Mouse (Mus musculus) frontal cortex, adult (tissue): ENCODE data around the gene Zfp217.

Experiments used
- ATAC-seq: cut with Nextera tagmentation; 2 replicates; pipeline ENCODE4 v1.9.2; 2017; ENCODE audit warnings: mild to moderate bottlenecking, moderate library complexity, mixed read lengths; ENCODE audit not compliant: low TSS enrichment

The Zfp217 gene

DNA sequence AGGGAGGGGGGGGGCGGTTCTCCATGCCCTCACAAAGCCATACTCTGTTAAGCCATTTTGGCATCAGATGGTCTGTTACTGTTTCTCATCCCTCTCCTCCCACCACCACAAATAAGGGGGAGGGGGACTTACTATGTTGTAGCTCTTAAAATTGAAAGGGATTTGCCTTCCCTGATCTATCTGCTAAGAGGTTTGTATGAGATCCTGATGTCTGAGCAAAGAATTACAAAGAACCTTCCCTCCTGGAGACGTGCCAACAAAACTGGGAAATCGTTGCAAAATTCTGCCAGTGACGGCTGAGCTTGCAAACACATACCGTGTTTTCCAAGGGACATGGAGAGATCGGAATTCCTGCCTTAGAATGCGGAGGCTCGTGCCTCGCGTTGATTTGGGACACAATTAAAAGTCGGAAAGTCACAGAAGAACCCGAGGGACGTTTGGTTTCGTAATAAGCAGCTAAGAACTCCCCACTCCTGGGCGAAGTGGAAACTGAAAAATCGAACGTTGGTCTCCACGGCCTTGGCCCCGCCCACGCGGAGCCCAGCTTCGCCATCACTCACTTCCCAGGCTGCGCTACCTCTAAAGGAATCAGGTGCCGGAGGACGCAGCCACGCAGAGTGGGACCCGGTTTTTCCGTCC lies 14.7 kb downstream of the Zfp217 start:
- ATAC-seq = no peak

DNA sequence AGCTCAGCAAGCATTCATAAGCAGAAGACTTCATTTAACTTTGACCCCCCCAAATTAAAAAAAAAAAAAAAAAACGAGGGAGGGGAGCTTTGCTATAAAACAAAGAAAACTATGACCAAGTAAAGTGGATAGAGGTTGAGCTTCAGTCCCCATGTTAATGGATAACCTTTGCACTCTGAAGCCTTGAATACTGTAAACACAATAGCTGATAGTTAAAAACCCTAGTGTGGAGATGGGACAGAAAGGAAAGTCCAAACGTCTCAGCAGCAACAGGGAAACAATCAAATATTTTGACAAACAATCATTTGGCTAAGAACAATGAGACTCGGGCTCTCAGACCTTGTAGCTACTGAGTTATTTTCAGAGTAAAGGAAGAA lies 15.2 kb downstream of the Zfp217 start:
- no peak for ATAC-seq

DNA sequence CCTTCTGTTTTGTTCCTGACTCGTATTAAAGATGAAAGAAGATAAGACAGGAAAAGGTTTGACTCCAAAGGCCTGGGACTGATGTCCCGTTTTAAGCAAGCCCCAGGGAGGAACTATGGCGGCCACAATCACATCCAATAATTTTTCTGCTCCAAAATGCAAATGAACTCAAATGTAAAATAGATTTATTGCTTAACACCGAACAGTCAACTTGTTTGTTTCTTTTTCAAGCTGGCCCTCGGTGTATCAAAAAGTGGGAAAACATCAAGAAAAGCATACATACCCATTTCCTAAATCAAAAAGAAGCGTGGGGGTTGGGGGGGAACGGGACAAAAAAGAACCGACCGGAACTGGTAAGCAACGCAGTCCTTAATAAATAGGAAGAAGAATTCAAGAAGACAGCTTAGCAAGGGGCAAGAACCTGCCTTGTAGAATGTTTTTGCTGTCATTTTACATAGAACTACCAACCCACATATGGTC lies 15.9 kb downstream of the Zfp217 start:
- no peak for ATAC-seq

DNA sequence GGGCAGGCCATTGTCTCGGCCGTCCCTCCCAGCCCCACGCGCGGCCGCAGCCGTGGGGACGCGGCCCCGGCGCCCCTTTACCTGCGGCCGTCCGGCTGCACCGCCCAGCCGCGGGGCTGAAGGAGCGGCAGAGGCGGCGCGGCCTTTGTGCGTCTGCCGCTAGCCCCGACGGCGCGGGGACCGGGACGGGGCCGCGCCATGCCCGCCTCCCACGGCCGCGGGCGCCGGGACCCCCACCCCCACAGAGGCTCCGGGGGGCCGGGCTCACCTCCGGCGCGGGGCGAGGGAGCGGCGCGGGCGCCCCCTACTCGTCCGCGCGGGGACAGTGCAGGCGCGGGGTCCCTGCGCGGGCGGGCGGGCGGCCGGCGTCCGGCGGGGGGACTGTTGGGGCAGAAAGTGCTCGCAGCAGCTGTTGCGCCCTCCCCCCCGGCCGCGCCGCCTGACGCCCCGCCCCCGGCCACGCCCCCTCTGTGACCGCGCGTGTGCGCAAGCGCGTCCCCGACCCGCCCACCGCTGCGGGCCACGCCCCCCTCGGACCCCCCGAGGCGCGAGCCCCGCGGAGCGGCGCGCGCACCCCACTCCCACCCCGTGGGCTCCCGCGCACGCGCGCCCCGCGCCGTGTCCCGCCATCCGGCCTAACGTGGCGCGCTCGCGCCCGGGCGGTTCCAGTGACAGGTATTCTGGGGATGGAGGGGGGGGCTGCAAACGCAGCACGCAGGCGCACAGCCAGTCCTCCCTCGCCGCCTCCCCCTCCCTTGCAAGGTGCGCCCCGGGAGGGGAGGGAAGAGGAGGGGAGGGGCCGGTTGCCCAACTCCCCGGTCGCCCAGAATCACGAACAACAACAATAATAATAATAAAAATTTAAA lies 16.9 kb downstream of the Zfp217 start:
- no peak; the same call in 1 of the 2 replicates for ATAC-seq

DNA sequence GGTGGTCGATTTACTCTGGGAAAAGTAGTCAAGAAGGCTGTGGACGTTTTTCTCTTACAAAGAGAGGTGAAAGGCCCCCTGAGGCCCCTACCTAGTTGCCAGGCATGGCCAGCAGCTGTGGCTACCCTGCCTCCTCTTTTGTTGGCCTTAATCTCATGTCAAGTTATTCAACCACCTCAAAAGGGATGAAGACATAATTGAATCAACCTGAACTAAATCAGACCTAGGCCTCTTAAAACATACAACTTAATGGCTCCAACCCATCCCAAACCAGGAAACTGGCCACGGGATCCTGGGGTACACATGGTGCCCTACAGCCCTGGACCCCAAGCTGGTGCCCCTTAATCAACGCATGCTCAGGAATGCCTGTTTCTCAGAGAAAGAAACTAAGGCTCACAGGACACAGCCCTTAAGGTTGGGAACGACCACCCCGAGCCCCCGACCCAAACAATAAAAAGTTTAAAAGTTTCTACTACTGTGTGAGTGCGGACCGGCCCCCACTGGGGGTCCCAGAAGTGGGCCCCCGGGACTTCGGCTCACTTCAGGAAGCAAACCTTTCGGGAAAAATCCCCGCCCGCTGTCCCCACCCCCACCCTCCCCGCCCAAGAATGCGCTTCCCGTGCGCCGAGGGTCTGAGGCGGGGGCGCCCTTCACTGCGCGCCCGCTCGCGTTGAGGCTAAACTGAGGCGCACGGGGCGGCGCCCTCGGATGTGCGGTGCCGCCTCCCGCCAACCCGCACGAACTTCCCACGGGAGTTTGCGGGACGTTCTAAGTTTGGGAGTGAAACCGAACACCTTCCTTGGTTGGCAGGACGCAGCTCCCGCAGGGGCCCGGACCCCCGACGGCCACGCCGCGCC lies 17.8 kb downstream of the Zfp217 start:
- no peak for ATAC-seq

DNA sequence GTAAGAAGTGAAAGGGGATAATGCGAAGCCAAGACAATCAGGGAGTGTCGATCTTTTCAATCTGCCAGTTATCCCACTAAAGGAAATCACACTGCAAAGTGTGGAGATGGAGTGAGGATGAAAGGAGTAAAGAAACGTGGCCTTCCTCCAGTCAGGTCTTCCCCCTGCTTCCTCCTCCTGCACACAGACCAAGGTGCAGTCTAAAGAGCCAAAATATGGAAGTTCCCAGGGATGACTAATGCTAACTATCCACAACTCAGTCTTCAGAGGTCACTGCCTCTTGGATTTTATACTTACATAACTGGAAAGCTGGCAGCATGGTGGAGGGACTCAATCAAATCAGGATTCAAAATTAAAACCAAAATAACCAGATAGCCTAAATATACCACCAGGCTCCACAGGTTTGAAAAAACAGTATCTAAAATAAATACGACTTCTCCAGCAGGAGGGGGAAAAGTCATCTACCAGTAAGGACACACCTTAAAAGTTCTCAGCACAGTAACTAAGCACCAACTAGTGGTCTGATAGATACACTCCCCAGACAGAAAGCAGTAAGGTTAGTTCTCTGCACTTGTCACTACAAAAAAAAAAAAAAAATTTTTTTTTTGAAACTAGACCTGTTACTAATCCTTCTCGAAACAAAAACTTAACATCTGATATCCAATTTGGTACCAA lies 18.5 kb downstream of the Zfp217 start:
- ATAC-seq = no peak

DNA sequence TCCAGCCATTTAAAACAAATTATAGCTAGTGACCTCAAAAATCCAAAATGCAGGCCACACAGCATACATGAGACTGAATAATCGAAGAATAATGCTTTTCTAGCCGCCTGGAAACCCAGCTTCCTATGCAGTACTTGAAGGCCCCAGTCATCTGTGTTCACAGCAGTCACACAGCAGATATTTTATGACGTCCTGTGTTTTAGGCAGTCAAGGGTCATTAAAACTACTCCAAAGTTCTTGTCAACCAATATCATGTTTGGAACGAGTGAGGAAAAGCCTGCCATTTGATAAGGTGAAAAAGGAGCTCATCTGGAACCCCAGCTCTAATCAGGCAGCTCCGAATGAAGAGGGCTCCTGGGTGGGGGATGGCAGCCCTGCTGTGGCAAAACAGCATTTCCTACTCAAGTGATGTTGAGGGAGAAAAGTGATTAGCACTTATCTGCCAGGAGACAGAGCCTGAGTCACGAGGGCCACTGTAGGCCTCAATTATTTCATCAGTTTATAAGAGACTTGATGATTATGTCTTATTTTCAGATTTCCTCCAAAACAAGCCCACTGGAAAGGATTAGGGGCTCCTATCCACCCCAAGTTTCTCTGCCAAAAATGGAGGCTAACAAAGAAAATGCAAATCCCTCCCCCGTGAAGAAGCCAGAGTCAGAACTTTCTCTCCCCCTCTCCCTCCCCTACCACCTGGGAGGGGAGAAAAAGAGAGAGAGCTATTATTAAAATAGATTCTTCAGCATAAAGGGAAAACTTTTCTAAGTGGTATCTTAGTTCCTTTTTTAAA lies 19.2 kb downstream of the Zfp217 start:
- no peak for ATAC-seq

DNA sequence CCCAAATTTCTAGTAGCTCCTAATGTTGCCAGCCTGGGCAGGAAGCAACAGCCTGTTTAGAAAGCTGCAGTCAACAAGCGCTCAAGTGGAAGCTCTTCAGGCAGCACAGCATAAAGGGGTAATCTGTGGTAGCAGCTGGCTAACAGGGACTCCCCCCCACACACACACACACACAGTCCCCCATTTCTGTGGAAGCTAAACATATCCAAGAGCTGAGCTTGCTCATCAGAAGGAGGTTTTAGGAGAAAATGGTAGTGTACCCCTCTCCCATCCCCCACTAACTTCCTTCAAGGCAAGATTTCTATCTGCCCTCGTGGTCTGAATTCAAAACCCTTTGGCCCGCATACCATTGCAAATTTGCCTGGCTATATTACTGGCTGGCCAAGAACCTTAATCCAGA lies 20.4 kb downstream of the Zfp217 start:
- no peak for ATAC-seq

DNA sequence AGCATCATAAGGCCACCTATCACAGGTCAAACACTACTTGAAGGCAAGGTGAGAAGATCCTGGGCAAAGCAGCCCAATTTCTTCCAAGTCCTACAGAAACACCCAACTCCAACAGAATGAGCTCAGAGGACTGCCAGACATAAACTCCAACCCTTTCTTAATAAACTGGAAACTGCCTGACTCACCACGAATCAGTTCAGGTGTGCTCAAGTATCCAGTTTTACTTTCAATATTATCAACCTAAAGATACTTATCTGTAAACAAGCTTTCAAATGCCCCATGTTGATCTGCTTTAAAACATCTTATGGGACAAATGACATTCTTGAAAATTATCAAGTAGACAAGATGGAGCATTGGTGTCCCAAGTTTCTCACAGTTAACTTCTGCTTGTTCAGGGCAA lies 21.6 kb downstream of the Zfp217 start:
- ATAC-seq = no peak

DNA sequence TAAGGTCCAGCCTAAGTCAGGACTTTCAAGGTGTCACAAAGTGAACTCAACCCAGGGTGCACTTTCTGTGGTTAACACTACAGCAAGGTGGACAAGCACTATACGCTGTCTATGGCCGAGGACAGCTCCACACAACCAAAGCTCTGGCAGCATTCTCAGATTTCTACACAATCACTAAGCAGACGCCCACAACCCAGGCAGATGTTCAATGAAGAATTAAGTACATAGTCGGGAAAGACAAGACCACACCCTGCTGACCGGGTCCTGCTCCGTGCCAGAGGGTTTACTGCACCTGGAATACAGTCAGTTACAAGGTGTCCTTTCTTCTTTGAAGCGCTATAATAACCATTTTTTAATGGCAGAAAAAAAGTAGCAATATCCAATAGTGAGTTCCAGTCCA lies 25.7 kb downstream of the Zfp217 start:
- no peak for ATAC-seq

DNA sequence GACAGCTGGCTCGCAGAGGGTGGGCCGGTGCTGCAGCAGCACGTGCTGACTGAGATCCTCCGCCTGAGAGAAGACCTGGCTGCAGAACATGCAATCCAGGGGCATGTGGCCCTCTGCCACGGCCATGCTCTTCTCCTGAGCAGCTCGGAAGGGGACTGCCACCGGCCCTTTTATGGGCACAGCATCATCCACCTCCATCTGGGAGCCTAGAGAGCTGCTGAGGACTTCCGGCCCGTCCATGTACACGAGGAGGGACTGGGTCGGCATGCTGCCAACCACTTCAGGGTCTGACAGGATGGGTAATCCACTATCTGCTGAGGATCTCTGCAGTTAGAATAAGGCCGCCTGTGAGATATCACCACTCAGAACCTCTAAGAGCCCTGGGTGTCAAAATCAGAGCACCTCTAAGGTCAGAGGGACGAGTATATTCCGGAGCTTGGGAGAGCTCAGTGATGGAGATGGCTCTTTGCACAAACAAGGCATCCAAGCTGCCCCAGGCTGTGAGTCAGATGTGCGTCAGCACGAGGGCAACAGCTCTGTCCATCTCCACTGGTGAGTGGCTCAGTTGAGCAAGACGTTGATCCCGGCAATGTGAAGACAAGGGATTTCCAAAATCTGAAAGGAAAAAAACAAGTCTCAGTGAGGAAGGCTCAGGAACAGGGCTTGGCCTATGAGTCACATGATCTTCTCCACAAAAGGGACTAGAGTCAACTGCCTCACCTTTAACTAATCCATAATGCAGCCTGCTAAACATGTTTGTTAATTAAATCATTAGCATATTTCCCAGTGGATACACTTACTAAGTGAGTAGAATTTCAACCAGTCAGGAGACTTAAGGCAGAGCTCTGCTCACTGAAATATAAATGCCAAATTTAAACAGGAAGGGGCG lies 27.5 kb downstream of the Zfp217 start:
- no peak for ATAC-seq

DNA sequence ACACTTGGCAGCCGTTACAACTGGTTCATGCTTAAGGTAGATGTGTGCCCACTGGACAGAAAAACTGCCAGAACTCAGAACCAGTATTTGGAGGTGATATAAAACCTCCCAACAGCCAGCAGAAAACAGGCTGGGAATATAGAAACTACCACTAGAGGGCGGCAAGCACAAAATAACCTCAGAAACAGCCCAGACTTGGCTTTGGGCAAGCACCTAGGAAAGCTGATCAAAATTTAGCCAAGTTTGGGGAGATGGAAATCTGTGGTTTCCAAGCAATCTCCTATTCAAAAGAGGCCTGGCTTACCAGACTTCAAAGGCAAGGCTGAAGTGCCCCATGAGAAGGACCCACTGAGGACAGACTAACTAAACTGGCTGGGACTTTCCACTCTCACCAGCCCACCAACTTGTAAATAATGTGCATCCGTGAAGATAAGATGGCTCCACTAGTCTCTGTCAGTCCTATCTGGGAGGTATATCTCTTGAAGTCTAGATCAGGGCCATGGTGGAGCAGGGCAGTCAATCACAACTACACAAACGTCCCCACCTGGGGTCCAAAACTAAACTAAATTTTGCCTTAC lies 31.1 kb downstream of the Zfp217 start:
- peak; percentile 89 for ATAC-seq

DNA sequence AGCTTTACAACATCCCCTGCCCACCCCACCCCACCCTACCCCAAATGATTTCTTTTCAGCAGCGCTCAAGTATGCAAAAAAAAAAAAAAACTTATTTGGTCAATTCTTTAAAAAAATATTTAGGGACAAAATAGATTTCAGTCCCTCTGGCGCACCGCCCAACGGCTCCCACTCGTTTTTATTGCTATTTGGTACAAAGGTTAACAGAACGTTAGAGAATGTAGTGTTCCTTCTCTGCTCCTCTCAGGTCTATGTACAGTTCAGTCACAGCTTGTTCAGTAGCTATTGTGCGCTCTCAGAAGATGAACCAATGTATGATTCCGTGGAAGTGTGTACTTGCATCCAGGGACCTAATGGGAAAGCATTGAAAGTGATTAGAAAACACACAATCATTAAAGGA lies 37.6 kb downstream of the Zfp217 start:
- ATAC-seq = no peak

DNA sequence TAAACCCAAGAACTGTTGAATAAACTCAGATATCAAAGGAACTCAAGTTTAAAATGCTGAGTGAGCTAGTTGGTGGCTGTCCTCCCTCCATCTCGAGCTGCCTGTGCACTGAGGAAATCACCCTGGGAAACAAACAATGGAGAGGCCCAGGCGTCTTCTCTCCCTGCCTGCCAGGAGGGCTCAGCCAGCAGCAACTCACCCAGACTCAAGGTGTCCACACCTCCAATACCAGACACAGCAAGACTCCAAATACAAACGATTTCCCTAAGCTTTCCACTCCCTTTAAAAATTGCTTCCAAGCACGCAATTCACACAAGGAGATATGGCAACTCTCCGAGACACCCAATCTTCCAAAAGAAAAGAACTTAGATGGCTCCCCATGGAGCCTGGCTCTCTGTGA lies 38.4 kb downstream of the Zfp217 start:
- no peak for ATAC-seq

DNA sequence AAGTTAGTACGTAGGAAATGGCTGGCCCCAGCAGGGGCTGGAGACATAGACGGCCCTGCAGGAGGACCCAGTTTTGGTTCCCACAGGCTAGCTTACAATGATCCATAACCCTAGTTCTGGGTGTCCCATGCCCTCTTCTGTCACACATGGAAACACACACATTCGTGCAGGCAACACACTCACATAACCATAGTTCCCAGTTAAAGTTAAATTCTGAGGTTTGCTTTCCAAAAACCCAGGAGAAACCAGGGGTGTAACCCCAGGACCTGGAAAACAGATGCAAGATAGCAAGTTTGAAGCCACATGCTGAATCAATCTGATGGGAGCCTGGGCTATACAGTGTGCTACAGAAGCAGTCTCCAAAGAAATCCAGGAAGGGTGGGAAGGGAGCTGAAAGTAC lies 40.1 kb downstream of the Zfp217 start:
- ATAC-seq = no peak

DNA sequence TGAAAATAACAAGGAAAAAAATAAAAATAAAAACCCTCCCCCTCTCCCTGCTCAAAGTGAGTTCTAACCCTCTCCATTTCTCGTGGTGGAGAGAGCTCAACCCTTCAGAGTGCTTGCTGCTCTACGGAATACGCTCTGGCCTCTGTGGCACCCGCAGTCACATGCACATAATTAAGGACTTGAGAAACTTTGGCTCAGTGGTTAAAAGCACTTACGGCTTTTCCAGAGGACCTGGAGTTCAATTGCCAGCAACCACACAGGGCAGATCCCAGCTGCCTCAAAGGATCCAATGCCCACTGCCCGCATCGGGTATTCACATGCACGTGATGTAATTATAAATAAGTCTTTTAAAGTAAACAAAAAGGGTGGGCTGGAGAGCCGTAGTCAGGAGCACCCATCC lies 41.9 kb downstream of the Zfp217 start:
- ATAC-seq = no peak

DNA sequence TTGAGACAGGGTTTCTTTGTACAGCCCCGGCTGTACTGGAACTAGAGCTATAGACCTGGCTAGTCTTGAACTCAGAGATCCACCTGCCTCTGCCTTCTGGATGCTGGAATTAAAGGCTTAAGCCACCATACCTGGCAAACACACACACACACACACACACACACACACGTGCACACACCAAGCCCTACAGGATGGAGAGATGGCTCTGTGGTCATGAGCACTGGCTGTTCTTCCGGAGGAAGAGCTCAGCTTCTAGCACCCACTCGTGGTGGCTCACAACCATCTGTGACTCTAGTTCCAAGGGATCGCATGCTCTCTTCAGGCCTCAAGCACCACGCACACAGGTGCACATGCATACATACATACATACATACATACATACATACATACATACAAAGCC lies 43.5 kb downstream of the Zfp217 start:
- ATAC-seq = no peak

DNA sequence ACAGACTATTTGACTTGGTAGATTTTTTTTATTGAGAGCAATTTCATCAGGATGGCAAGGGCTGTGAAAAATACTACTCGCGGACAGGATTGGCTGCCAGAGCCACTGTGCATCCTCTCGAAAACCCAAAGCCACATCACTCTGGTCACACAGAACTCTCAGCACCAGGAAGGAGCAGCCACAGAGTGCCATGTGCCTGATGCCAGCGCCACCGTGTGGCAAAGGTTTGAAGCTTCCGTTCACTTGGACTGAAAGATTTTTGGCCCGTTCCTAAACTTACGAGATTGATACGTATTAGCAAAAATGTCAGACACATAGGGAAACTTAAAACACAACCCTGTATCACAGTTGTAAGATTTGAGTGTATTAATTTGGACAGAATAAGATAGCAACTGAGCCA lies 44.1 kb downstream of the Zfp217 start:
- ATAC-seq = peak; percentile 78; the same call in 1 of the 2 replicates

DNA sequence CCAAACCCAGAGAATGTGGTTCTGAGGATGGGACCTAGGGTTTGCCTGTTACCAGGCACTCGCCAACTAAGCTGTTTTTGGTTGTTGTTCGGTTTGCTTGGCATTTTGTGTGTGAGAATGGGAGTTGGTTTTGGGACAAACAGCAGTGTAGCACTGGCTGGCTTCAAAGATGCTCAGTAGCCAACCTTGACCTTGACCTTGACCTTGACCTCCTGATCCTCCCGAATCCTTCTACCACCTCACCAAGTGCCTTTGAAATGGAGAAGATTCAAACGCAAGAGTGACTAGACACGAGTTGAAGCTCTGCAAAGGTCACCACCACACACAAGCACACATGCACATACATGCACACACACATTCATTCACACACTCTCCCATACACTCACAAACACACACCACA lies 44.6 kb downstream of the Zfp217 start:
- ATAC-seq = no peak

DNA sequence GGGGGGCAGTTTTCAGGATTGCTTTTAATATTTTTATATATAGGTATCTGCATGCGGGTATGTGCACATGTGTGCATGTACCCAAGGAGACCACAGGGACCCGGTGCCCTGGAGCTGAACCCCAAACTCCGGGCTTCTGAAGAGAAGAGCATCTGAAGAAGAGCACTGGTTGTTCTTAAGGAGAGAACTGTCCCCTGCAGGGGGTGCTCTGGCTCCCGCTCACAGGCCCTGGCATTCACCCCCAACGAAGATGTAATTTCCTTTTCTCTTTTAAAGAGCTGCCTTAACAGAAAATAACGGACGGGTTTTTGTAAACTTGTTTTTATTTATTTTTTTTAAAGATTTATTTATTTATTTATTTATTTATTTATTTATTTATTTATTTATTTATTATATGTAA lies 46.0 kb downstream of the Zfp217 start:
- no peak for ATAC-seq
